Mouse (Mus musculus): Measurements from ENCODE around the gene Car11. TPM values are rescaled to one million over a fixed set of nuclear protein-coding genes. Genes with fewer than 3 reads are reported as not detected.

Car11 gene
- polyA plus RNA-seq, 1 experiment from 2014 or later, result 0.36 TPM

GRCm38 (mm10) chr7:45689800-45690199 is 9.8 kb upstream of the Car11 start:
- DNase-seq (ENCODE audit: low spot score), result no peak

DNA sequence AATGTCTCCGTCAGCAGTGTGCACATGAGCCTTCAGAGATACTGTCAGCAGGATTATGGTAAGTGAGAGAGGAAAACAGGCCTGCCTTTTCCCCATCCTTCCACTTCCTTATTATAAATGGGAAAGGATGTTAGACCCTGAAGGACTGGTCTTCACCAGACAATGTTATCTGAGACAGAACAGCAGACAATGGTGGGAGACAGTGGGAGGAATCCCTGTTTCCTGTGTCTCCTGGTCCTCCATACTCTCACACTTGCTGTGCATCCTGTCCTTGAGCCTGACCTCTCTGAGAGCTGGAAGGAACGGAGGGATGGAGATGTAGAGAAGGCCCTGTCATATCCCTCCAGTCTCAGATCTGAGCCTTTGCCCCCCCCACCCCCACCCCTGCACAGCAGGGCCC is 7.3 kb upstream of the Car11 start:
- no peak for DNase-seq (ENCODE audit: low spot score)

GRCm38 (mm10) chr7:45693921-45694591 is 5.6 kb upstream of the Car11 start, which contains the start of gene Sec1:
Gene Sec1, minus strand, starts transcription at chr7:45694402.
- no peak for DNase-seq (ENCODE audit: low spot score)

GRCm38 (mm10) chr7:45695098-45695497 is 4.5 kb upstream of the Car11 start:
- peak; percentile 50 for DNase-seq (ENCODE audit: low spot score)

GRCm38 (mm10) chr7:45697894-45698293 is 1.7 kb upstream of the Car11 start:
- DNase-seq (ENCODE audit: low spot score), result no peak

GRCm38 (mm10) chr7:45700301-45701015 is 815 bp downstream of the Car11 start:
- DNase-seq (ENCODE audit: low spot score), result peak; percentile 68

DNA sequence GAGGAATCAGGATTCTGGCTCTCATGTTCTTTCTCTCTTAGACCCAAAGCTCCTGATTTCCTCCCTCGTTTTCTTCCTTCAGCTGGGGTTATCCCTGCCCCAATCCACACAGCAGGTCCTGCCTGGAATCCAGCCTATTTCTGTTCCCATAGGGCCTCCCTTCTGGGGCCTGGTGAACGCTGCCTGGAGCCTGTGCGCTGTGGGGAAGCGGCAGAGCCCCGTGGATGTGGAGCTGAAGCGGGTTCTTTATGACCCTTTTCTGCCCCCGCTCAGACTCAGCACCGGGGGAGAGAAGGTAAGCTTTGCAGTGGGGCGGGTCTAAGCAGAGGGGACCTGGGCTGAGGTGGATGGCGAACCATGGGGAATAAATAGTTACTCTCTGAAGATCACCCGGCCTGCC is 1.4 kb downstream of the Car11 start:
- no peak for DNase-seq (ENCODE audit: low spot score)

DNA sequence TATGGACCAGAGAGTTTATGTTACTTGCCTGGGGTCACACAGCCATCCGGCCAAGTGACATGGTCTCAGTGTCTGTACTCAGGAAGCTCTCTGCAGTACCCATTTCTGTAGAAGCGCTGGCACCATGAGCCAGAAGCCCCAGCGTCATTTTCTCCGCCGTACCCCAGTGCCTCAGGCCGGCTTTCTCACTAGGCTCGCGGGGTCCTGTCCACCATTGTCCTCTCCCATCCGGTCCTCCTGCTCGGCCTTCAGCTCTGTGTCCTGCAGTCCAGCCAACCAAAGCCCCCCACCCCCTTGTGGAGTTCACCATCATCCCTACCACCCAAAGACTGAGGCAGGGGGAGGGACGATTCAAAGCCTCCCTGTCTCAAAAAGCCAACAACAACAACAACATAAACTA is 2.0 kb downstream of the Car11 start:
- DNase-seq (ENCODE audit: low spot score), result no peak

DNA sequence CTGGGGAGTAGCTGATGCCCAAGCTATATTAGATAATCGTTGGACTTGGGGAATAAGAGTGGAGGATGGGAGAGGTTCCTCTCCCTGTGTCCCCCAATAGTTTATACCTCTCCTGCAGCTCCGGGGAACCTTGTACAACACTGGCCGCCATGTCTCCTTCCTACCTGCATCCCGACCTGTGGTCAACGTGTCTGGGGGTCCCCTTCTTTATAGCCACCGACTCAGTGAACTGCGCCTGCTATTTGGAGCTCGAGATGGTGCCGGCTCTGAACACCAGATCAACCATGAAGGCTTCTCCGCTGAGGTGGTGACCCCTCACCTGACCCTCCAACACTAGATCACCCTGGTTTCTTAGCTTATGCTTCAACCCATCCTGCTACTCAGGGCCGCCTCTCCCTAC is 2.7 kb downstream of the Car11 start:
- DNase-seq (ENCODE audit: low spot score), result no peak

- DNase-seq (ENCODE audit: low spot score), result no peak
Measured at GRCm38 (mm10) chr7:45702809-45703520, 3.3 kb downstream of the Car11 start.

- no peak for DNase-seq (ENCODE audit: low spot score)
Measured at GRCm38 (mm10) chr7:45703521-45704033, 3.9 kb downstream of the Car11 start.

GRCm38 (mm10) chr7:45704046-45704559 is 4.5 kb downstream of the Car11 start:
- DNase-seq (ENCODE audit: low spot score), result peak; percentile 68

- DNase-seq (ENCODE audit: low spot score), result peak; percentile 99
Measured at GRCm38 (mm10) chr7:45704730-45705442, 5.2 kb downstream of the Car11 start, which contains the start of gene Dbp. Gene Dbp, plus strand, starts transcription at chr7:45705088.

DNA sequence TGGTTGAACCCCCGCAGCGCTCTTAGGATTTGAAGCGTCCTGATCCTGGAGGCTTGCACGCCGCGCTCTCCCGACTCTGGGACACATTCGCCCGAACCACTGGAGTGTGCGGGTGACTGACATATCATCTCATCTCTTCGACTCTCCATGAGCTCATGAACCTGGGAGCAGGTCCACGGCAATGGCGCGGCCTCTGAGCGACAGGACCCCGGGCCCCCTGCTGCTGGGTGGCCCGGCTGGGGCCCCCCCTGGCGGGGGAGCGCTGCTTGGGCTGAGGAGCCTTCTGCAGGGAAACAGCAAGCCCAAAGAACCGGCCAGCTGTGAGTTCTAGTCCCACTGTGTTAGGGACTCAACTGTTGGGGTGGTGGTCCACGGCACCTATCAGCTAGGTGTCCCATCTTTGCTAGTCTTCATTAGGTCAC is 5.8 kb downstream of the Car11 start:
- peak; percentile 51 for DNase-seq (ENCODE audit: low spot score)

DNA sequence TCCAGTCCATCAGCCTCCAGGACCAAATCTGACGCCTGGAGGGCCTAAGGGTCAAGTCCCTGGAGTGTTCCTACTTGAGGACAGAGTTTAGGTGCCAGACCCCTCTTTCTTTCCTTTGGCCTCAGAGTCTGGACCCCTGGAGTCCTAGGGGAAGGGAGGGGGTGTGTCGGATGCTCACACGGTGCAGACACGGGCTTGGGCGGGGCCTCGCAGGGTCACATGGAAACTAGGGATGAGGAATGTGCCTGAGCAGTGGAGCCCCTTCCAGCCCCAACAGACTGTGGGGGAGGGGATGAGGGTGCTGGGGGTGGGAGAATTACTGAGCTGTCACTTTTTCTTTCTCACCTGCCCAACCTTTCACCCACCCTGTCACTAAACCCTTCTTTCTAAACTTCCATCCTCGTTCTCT is 6.2 kb downstream of the Car11 start:
- peak; percentile 23 for DNase-seq (ENCODE audit: low spot score)

GRCm38 (mm10) chr7:45706721-45707241 is 7.1 kb downstream of the Car11 start:
- DNase-seq (ENCODE audit: low spot score), result peak; percentile 93

DNA sequence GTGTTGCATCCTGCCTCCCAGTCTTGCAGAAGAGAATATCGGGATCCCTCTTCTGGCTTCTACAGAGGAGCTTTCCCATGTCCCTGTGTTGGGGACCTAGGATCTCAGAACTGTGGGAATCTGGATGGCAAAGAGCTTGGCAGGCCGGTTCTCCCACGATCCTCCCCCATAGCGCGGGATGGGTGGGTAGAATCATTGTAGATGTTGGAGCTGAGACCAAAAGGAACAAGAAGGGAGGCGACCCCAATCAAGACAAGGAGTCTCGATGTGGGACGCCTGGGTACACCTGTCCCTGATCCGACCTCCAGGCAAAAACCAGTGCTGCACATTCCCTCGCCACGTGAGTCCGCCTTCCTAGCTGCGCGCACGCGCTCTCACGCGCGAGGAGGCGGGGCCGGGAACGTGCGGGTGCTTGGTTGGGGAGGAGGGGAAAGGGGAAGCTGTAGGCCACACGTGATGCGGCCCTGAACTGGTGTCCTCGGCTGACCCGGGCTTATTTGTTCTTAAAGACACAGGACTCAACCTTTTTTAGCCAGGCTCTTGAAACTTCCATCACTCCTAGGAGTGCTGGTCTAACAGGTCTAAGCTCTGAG is 7.8 kb downstream of the Car11 start:
- DNase-seq (ENCODE audit: low spot score), result peak; percentile 86

- no peak for DNase-seq (ENCODE audit: low spot score)
Measured at GRCm38 (mm10) chr7:45708221-45708761, 8.6 kb downstream of the Car11 start.

DNA sequence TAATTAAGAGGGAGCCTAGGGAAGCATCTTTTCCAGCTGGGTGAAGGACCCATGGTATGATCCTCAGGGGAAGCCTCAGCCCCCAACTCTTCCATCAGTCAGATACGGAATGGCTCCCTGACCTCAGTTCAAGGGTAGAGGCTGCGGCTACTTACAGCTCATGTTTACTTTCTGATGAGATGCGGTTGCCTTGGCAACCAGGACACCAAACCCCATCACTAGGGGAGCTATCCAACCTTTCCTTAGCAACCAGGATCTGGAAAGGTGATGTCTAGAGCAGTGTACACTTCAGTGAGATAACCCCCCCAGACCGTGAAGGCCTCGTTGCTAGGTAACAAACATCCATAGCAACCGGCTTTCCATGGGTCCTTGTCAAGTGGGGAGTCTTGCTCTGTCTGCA is 9.4 kb downstream of the Car11 start:
- no peak for DNase-seq (ENCODE audit: low spot score)

Data from thymus, postnatal 0 days (tissue).